Mouse (Mus musculus) C2C12 (cell line): Measurements from ENCODE around the gene Pnpla2.
"Not testable (repeated sequence)": the region's sequence is repeated elsewhere in the genome, so short reads cannot be mapped to it uniquely, and the experiment has no call there.

ENCODE experiments used
- CEBPB ChIP-seq: IDR thresholded peaks from one replicate; pipeline ENCODE4 v1.6.1; 2011; ENCODE audit warnings: low read depth, mild to moderate bottlenecking, control low read depth, moderate library complexity
- CTCF ChIP-seq: IDR thresholded peaks from one replicate; pipeline ENCODE4 v1.5.1; 2011; ENCODE audit not compliant: control insufficient read depth, insufficient read depth, insufficient read length
- MAX ChIP-seq: IDR thresholded peaks from one replicate; pipeline ENCODE4 v1.6.1; 2011; ENCODE audit warnings: mild to moderate bottlenecking, control low read depth
- MYOD1 ChIP-seq: IDR thresholded peaks from one replicate; pipeline ENCODE4 v1.6.1; 2011; ENCODE audit warnings: low read depth; ENCODE audit not compliant: control insufficient read depth, insufficient read length
- MYOG ChIP-seq: IDR thresholded peaks from one replicate; pipeline ENCODE4 v1.6.1; 2011; ENCODE audit not compliant: control insufficient read depth, insufficient read length; ENCODE audit errors: extremely low read depth
- USF1 ChIP-seq: IDR thresholded peaks from one replicate; pipeline ENCODE4 v1.6.1; 2011; ENCODE audit warnings: low read depth, mild to moderate bottlenecking, control low read depth, moderate library complexity

DNA sequence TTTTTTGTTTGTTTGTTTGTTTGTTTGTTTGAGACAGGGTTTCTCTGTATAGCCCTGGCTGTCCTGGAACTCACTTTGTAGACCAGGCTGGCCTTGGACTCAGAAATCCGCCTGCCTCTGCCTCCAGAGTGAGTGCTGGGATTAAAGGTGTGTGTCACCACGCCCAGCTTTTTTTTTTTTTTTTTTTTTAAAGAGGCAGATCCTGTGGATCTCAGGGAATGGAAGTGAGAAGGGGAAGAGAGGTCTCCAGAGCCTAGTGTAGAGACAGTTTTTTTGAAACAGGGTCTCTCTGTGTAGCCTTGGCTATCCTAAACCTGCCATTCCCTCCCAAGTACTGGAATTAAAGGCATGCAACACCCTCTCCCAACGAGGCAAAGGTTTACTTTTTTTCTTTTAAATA is 8.6 kb upstream of the Pnpla2 start:
- not testable (repeated sequence) for TF ChIP-seq MYOG, MYOD1, USF1, CTCF, MAX, CEBPB
